Mouse (Mus musculus): ENCODE data around the gene Lrmda. TPM values are rescaled to one million over a fixed set of nuclear protein-coding genes. Genes with fewer than 3 reads are reported as not detected.
A peak's percentile ranks its signal among the peaks of the same experiment; 100 is the strongest.

Lrmda gene
- polyA plus RNA-seq (2015; fragmentation: Nextera tagmentation; extraction: Ambion mirVana), result 0.25 and 0.27 TPM in 2 replicates

DNA sequence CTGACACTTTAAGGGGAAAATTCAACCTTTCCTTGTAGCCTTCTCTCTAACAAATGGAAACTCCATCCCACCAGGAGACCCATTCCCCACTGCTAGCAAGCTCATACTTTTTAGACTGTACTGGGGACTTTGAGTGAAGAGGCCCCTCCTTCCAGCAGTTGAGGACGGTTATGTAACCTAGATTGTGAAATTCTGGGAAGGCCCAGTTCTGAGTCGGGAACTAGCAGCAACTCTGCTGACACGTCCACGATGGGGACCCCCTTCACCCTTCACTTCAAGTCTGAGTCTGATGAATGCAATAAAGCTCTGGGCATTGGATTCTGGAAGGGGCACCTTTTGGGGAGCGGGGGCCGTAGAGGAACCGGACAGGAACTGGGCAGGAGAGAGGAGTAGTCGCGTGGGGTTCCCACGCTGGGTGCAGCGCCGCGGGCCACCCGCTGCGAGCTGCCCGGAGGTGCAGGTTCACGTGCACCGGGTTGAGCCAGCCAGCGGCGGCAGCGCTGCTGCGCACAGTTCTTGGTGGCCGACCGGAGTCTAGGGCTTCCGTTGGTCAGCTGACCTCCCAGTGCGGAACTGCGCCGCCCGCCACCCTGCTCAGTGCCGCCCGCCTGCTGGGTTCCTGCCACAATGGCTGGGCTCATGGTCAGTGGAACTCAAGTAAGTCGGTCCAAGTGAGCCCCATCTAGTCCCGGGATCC, at the start of gene Lrmda:
Gene Lrmda, plus strand, starts transcription at position 461 of the 697 bp plus-strand sequence.
- peak; percentile 86 for ATAC-seq (ENCODE audit: low read depth)
- H3K9ac ChIP-seq, result peak within 1 kb of the TSS; percentile 69
- peaks cover 24% of the 10 kb centered on the region for H3K4me1 ChIP-seq (replicated peaks)
- peak within 1 kb of the TSS; percentile 79 for H3K4me2 ChIP-seq
- H3K27me3 ChIP-seq, result peaks cover 7% of the 10 kb centered on the region; the same call in 1 of the 2 replicates
- peak within 1 kb of the TSS; percentile 55; the same call in 1 of the 2 replicates for H3K27ac ChIP-seq
- no peaks in the 10 kb centered on the region for H3K9me3 ChIP-seq (replicated peaks)
- DNase-seq, result peak; percentile 39
- peak within 1 kb of the TSS; percentile 56 for H3K4me3 ChIP-seq (replicated peaks)
- WGBS (ENCODE audit: insufficient replicate concordance), result under 1% methylated on average over 33 of the region's 33 CpGs
- no peaks in the 10 kb centered on the region for H3K36me3 ChIP-seq

DNA sequence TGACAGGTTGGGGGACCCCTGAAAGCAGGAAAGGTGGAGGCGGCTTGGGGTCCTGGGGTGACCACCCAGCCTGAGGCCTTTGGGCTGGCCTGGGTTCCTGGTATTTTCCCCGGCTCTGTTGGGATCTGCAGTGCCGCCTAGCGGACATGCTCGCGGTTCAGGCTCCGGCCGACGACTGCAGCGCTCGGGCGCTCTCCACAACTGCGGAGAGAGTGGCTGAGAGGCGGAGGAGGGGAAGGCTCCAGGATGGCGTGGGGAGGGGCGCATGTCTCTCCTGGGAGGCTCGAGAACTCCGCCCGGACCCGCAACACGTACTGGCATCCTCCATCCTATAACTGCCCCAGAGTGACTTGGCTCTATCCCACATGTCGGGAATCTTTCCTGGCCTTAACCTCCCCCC, 38.0 kb upstream of the Lrmda start:
- Histone ChIP-seq H3K9me3 (replicated peaks) (no peaks in the 10 kb centered on the region), H3K36me3 (no peaks in the 10 kb centered on the region), H3K27me3 (peaks cover 68% of the 10 kb centered on the region), H3K27ac (no peak overlapping the region), H3K9ac (no peak overlapping the region), H3K4me3 (replicated peaks) (no peak overlapping the region), H3K4me1 (replicated peaks) (peaks cover 28% of the 10 kb centered on the region), H3K4me2 (no peak overlapping the region; the same call in 1 of the 2 replicates)
- DNase-seq (no peak), ATAC-seq (ENCODE audit: low read depth) (peak; percentile 30)
- WGBS (ENCODE audit: insufficient replicate concordance), result under 1% methylated on average over 22 of the region's 22 CpGs

DNA sequence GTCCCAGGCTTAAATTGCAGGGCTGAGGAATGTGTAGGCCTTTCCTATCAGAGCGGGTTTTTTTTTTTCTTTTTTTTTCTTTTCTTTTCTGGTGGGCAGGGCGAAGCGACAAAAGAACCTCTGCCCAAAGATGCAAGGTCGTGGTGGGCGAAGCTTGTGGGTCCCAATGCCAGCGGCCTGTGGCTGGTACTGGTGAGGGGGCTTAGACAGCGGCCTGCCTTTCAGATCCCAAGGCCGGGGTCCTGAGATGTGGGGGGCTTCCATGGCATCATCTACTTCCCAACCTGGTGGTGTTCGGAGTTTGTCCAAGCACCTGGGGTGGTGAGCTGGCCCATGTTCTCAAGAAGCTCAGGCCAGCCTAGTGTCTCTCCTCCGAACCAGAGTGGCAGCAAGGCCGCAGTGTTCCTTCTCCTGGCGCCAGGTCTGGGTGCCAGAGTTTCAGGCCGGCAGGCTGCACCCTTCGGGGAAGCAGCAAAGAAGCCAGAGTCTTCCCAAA, 37.4 kb upstream of the Lrmda start:
- Histone ChIP-seq H3K4me1 (replicated peaks) (peaks cover 34% of the 10 kb centered on the region), H3K27ac (no peak overlapping the region), H3K4me3 (replicated peaks) (peak overlapping the region; percentile 29; the same call in 1 of the 2 replicates), H3K27me3 (peaks cover 75% of the 10 kb centered on the region), H3K9me3 (replicated peaks) (no peaks in the 10 kb centered on the region), H3K4me2 (peak overlapping the region; percentile 47; the same call in 1 of the 2 replicates), H3K36me3 (no peaks in the 10 kb centered on the region), H3K9ac (no peak overlapping the region)
- ATAC-seq (ENCODE audit: low read depth) (no peak), DNase-seq (no peak)
- WGBS (ENCODE audit: insufficient replicate concordance), result 28% methylated on average over 14 of the region's 14 CpGs

DNA sequence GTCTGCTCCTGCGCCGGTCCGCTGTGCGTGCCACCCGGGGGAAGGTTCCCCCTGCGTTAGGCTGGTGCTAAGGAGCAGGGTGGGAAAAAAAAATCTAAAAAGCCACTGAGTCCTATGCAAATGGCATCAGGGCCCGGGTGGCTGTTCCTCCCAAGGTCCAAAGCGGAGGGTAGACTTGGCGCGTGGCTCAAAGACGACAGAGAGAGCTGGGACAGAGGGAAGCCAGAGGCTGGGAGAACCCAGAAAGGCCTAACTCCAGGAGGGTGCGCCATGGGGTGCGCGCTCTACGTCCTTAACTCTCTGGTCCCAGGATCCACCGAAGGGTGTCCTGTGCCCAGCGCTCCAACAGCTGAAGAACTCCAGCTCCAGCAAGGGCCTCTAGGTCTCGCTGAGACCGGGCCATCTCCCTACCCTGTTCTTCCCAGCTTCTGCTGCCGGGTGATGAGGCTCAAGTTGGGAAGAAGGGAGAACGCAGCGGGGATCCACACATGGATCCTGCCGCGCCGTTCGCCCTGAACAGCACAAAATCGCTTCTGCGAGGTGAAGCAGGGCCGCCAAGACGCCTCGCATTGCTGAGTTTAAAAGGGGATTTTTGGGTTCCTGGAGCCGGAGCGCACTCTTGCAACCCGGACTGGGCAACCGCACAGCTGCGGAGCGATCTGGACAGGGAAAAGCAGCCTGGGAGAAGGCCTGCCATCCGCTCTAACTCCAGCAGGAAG, 36.8 kb upstream of the Lrmda start:
- Histone ChIP-seq H3K27ac (no peak overlapping the region), H3K4me3 (replicated peaks) (peak overlapping the region; percentile 29), H3K27me3 (peaks cover 81% of the 10 kb centered on the region), H3K36me3 (no peaks in the 10 kb centered on the region), H3K4me2 (peak overlapping the region; percentile 47), H3K9me3 (replicated peaks) (no peaks in the 10 kb centered on the region), H3K9ac (peak overlapping the region; percentile 11; the same call in 1 of the 2 replicates), H3K4me1 (replicated peaks) (peaks cover 40% of the 10 kb centered on the region)
- ATAC-seq (ENCODE audit: low read depth), result no peak
- DNase-seq, result no peak
- WGBS (ENCODE audit: insufficient replicate concordance), result 5% methylated on average over 38 of the region's 38 CpGs

DNA sequence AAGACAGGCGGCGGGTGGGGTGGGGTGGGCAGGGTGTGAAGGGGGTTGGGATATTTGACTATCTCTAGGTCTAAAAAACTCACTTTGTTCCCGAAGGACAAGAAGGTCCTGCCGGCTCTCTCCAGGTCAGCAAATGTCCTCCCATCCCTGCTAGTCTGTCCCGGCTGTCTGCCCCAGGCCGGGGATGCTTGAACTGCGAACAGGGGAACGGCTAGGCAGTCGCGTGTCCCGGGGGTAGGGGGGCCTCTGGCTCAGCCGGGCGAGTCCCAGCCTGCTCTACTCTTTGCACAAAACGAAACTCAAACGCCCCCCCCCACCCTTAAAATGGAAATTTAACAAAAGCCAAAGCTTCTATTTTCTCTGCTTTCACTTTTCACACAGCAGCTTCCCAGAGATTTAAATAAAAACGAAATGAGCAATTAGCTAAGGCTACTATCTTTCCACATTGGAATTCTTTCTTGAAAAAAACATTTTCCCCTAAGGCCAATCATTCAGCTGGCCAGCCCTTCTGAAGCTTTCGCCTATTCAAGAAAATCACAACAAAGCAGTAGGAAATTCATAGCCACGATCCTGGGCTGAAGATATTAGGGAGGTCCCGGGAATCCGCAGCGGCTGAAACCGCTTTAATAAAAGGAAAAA, 36.1 kb upstream of the Lrmda start:
- H3K9ac ChIP-seq, result 0 out of 2 replicates have a peak overlapping the region, but pooled peaks have one; percentile 11
- ATAC-seq (ENCODE audit: low read depth), result no peak
- no peak overlapping the region for H3K27ac ChIP-seq
- no peaks in the 10 kb centered on the region for H3K9me3 ChIP-seq (replicated peaks)
- H3K4me1 ChIP-seq (replicated peaks), result peaks cover 44% of the 10 kb centered on the region
- WGBS (ENCODE audit: insufficient replicate concordance), result 2% methylated on average over 22 of the region's 22 CpGs
- no peaks in the 10 kb centered on the region for H3K36me3 ChIP-seq
- H3K27me3 ChIP-seq, result peaks cover 88% of the 10 kb centered on the region
- DNase-seq, result no peak
- H3K4me2 ChIP-seq, result peak overlapping the region; percentile 47
- H3K4me3 ChIP-seq (replicated peaks), result peak overlapping the region; percentile 29

DNA sequence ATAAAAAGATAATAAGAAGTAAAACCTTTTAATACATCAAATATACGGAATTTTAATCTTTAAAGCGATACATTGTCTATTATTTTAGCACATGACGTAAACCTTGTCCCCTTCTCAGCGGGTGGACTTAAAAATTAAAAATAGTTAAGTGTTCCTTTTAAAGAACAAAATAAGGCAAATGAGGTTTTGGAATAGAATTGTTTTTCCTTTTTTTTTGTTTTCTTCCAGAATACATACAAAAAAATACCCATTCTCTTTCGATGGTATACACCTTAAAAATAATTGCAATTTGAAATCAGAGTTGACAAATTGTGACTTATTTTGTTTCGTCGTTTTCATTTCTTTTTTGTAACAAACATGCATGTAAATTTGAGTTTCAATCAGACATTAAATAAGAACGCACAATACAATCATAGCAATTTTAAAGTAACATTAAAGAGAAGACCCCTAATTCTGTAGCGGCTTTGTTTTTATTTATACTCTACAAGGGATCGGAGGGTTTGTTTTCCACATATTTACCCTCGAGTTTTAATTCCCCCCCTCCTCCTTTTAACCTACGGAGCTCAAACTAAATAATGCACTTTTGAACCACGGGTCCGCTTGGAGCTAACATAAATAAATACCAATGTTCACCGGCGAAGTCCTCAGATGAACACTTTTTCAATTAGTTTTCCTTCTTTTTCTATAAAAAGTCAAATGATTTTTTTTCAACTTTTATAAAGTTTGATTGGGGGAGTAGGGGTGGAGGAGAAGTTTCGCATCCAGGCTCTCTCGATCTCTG, 35.4 kb upstream of the Lrmda start:
- Histone ChIP-seq H3K9me3 (replicated peaks) (no peaks in the 10 kb centered on the region), H3K27me3 (peaks cover 95% of the 10 kb centered on the region), H3K27ac (no peak overlapping the region), H3K4me1 (replicated peaks) (peaks cover 44% of the 10 kb centered on the region), H3K4me3 (replicated peaks) (peak overlapping the region; percentile 59), H3K36me3 (no peaks in the 10 kb centered on the region), H3K9ac (0 out of 2 replicates have a peak overlapping the region, but pooled peaks have one; percentile 59), H3K4me2 (peak overlapping the region; percentile 66)
- ATAC-seq (ENCODE audit: low read depth) (no peak), DNase-seq (no peak)
- 8% methylated on average over 18 of the region's 18 CpGs for WGBS (ENCODE audit: insufficient replicate concordance)

DNA sequence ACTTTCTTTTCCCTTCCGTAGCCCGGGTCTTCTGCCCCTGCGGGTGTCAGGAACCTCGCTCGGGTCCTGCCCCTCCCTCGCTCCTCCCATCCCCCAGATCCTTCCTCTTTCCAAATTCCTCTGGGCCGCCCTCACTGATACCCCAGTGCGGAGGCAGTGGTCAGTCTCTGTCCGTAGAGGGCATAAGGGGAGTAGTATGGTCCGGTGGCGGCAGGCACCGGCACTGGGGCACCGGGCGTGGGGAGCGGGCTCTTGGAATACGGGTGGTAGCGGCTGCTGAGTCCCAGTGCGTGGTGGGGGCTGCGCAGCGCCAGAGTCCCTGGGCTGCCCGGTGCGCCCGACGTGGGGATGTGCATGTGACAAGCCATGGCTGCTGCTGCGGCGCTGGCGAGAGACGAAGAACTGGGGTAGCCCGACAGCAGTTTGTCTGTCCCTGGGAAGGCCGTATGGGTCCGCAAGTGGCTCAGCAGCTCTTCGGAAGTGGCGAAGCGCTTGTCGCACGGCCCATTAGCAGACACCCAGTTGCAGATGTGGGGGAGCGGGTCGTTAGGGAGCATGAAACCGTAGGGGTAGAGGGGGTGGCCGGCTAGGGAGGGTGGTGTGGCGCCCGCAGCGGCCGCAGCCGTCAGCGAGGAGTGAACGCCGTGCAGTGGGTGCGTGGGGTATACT, 34.6 kb upstream of the Lrmda start:
- H3K4me2 ChIP-seq, result peak overlapping the region; percentile 66
- peaks cover 44% of the 10 kb centered on the region for H3K4me1 ChIP-seq (replicated peaks)
- peak overlapping the region; percentile 59 for H3K9ac ChIP-seq
- no peaks in the 10 kb centered on the region for H3K36me3 ChIP-seq
- no peaks in the 10 kb centered on the region for H3K9me3 ChIP-seq (replicated peaks)
- no peak for ATAC-seq (ENCODE audit: low read depth)
- H3K27ac ChIP-seq, result no peak overlapping the region
- peaks cover 96% of the 10 kb centered on the region for H3K27me3 ChIP-seq
- peak overlapping the region; percentile 59 for H3K4me3 ChIP-seq (replicated peaks)
- 1% methylated on average over 49 of the region's 49 CpGs for WGBS (ENCODE audit: insufficient replicate concordance)
- DNase-seq, result no peak

DNA sequence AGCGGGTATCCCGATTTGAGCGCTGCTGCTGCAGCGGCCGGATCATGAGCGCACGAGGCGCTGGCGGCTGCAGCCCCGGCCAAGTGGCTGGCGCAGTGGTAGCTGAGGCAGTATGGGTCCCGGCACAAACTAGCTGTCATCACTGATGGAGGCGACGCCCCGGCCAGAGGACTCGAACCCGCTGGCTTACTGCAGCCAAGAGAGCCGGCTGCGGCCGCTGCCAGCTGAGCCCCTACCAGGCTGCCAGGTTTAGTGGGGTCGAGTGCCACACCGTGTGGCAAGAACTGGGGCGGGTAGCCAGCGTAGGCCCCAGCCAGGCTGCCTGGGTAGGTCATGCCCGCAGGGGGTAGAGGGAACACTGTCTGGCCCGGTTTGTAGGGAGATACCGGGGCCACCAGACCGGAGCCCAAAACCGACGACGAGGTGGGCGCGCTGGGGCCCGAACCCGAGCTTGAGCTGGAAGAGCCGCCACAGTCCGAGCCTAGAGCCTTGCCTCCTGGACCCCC, 34.0 kb upstream of the Lrmda start:
- ATAC-seq (ENCODE audit: low read depth) (no peak), DNase-seq (no peak)
- WGBS (ENCODE audit: insufficient replicate concordance), result 2% methylated on average over 37 of the region's 37 CpGs
- Histone ChIP-seq H3K4me1 (replicated peaks) (peaks cover 44% of the 10 kb centered on the region), H3K27ac (no peak overlapping the region), H3K4me2 (peak overlapping the region; percentile 66), H3K27me3 (peaks cover 98% of the 10 kb centered on the region), H3K9ac (peak overlapping the region; percentile 59), H3K4me3 (replicated peaks) (peak overlapping the region; percentile 59), H3K9me3 (replicated peaks) (no peaks in the 10 kb centered on the region), H3K36me3 (no peaks in the 10 kb centered on the region)

DNA sequence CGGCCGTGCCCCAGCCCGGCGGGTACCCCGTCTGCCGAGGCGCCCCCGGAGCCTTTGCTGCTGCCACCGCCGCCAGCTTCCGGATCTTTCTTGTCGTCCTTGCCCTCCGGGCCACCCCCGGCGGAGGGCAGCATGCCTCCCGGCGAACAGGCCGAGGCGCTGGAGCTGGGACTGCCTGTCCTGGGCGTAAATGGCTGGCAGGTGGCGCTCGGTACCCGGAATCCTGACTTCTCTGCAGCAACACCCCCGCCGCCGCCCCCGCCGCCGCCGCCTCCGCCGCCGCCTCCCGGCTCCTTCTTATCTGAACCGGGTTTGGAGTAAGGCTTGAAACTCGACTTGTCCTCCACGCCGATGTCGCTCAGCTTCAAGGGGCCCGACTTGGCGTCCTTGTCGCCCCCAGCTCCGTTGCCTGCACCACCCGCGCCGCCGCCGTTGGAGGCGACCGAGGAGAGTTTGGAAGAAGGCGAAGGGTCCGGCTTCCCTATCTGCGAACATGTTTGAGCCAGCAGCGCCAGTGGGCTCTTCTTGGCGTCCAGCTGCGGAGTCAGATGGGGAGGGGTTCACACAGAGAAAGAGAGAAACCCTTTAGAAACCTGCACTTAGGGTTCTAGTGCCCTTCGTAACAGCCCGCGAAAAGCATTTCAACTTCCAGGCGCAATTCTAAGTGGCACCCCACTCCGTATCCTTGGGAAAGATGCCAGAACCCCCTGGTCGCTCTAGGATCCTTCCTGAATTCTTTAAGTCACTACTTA, 33.4 kb upstream of the Lrmda start:
- peak overlapping the region; percentile 59 for H3K4me3 ChIP-seq (replicated peaks)
- WGBS (ENCODE audit: insufficient replicate concordance), result under 1% methylated on average over 55 of the region's 62 CpGs
- H3K4me1 ChIP-seq (replicated peaks), result peaks cover 44% of the 10 kb centered on the region
- H3K9me3 ChIP-seq (replicated peaks), result no peaks in the 10 kb centered on the region
- peak overlapping the region; percentile 59 for H3K9ac ChIP-seq
- DNase-seq (peak; percentile 33), ATAC-seq (ENCODE audit: low read depth) (no peak; the same call in 1 of the 2 replicates)
- H3K27me3 ChIP-seq, result peaks cover 98% of the 10 kb centered on the region
- no peak overlapping the region; the same call in 1 of the 2 replicates for H3K27ac ChIP-seq
- H3K36me3 ChIP-seq, result no peaks in the 10 kb centered on the region
- H3K4me2 ChIP-seq, result peak overlapping the region; percentile 66
